27 mouse cellular contexts compared by ENCODE assay signal in the genomic region with DNA sequence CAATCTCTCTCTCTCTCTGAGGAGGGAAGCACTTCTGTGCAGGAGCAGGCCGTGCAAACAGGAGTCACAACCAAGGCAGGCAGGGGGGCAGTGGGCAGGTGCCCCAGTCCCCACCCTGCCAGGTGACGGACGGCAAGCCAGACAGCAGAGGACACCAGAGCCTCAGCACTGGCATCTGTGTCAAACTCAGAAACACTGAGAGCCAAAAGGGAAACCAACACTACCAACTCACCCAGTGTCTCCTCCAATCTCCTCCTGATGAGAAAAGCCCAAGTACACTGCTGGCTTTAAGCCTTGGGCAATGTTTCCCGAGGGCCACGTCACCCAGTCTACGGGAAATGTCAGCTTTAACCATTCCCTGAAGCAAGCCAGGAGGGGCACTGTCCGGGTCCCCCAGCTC. TPM values are rescaled to one million over a fixed set of nuclear protein-coding genes. Genes with fewer than 3 reads are reported as not detected.
"Had no signal": no experiment of that assay in that cellular context is flagged by ENCODE, and none has a peak within 500 bp of the region (broad histone marks: within the 10 kb centered on the region; RNA-seq: fewer than 3 reads in every experiment).

No protein-coding gene starts in this region.

- H3K9me3 ChIP-seq: heart, embryonic 13.5 days; hindbrain, embryonic 10.5 days; hindbrain, embryonic 12.5 days; kidney, embryonic 15.5 days; limb, embryonic 13.5 days; limb, embryonic 15.5 days; liver, embryonic 12.5 days had no signal

- H3K27ac ChIP-seq: heart, adult 2 months; heart, embryonic 13.5 days; hindbrain, embryonic 10.5 days; hindbrain, embryonic 12.5 days; hindbrain, embryonic 14.5 days; kidney, embryonic 15.5 days; kidney, postnatal 0 days; limb, embryonic 13.5 days; limb, embryonic 15.5 days; liver, embryonic 12.5 days; liver, embryonic 14.5 days had no signal

- H3K27me3 ChIP-seq: heart, embryonic 13.5 days; hindbrain, embryonic 12.5 days; kidney, embryonic 15.5 days; limb, embryonic 13.5 days; limb, embryonic 15.5 days; liver, embryonic 12.5 days had no signal

- H3K9ac ChIP-seq: heart, embryonic 13.5 days; hindbrain, embryonic 12.5 days; hindbrain, embryonic 14.5 days; kidney, embryonic 15.5 days; limb, embryonic 13.5 days; limb, embryonic 15.5 days; liver, embryonic 12.5 days; liver, embryonic 14.5 days had no signal

- ATAC-seq: forebrain, embryonic 16.5 days; hindbrain, embryonic 16.5 days; inflammation-experienced regulatory T-cells, adult 6 months; intestine, embryonic 16.5 days; liver, embryonic 12.5 days had no signal

- H3K4me2 ChIP-seq: heart, embryonic 11.5 days; heart, embryonic 13.5 days; hindbrain, embryonic 12.5 days; hindbrain, embryonic 14.5 days; kidney, embryonic 15.5 days; limb, embryonic 13.5 days; limb, embryonic 15.5 days; liver, embryonic 12.5 days had no signal

- H3K4me1 ChIP-seq: limb, embryonic 15.5 days had no signal

- H3K4me3 ChIP-seq: heart, adult 2 months; heart, embryonic 13.5 days; hindbrain, embryonic 10.5 days; hindbrain, embryonic 12.5 days; kidney, embryonic 15.5 days; limb, embryonic 13.5 days; limb, embryonic 15.5 days; liver, embryonic 12.5 days had no signal

- DNase-seq: heart, adult 2 months; heart, postnatal 10 days; heart, postnatal 4 days; kidney, adult 11 months; kidney, adult 2 months; kidney, adult 9 months; kidney, postnatal 14 days; kidney, postnatal 36 days; layer of hippocampus, adult 9-11 months; layer of hippocampus, postnatal 36 days; left cerebral cortex, postnatal 4 days had no signal

RNA-seq across cellular contexts. Expression of gene Cass4, which starts 30.4 kb away (rescaled TPM):
- total RNA-seq: liver, adult 2 months had no signal
- polyA plus RNA-seq: liver, adult 2 months had no signal
